Mouse (Mus musculus) layer of hippocampus, adult 2 months (tissue): Measurements from ENCODE around the gene Espn. TPM values are rescaled to one million over a fixed set of nuclear protein-coding genes. Genes with fewer than 3 reads are reported as not detected.

ENCODE experiments used
- DNase-seq, 2 experiments: peaks; one replicate each; pipeline ENCODE4 v3.0.0; 2022; ENCODE audit warnings: low spot score in 2 of 2
- H3K27ac ChIP-seq: fragments of 200-600 bp; 2 replicates; pipeline ENCODE4 v1.8.1; 2022
- H3K4me3 ChIP-seq: fragments of 200-600 bp; 2 replicates; pipeline ENCODE4 v1.8.1; 2022; ENCODE audit warnings: mild to moderate bottlenecking
- CTCF ChIP-seq: fragments of 200-600 bp; conservative IDR thresholded peaks from 2 replicates; pipeline ENCODE4 v1.8.1; 2022; ENCODE audit warnings: antibody characterized with exemption, mild to moderate bottlenecking, moderate library complexity
- total RNA-seq, 2 experiments: library from RNA; stranded (reverse); gene quantifications; 2 replicates each; pipeline ENCODE4 v1.2.3; 2021

Espn gene
- total RNA-seq, 2 experiments from 2014 or later = 1.2 to 1.9 TPM

DNA sequence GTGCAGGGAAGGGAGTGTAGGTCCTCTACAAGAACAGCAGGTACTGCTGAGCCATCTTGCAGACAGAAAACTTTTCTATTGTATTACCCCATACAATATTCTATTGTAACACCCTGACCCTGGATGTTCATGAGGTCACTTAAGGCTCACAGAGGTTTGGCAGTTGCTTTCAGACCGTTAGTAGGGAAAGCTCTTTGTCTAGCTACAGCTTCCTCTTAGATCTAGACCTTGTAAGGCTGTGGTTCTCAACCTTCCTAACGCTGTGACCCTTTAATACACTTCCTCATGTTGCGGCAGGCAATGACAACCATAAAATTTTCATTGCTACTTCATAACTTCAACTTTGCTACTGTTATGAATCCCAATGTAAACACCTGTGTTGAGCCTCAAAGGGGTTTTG is 24.5 kb upstream of the Espn start:
- no peak for TF ChIP-seq CTCF
- DNase-seq = no peak
- no peak overlapping the region; the same call in 1 of the 2 replicates for H3K27ac ChIP-seq
- no peak overlapping the region for H3K4me3 ChIP-seq

DNA sequence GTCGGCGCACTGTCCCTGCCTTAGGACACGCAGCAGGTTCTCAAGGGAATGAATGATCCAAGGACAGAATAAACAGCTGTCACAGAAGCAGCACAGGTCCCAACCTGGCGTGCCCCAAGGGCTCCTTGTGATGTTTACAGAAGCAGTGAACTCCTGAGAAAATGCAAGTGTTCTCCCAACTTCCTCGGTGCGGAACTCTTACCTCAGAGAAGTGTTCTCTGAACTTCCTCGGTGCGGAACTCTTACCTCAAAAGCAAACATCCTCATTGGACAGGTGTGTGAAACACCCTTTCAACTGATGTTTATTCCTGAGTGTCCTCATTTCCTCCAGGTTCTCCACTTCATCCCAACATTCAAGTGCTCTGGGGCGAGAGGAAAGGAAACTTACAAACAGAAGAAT is 21.8 kb upstream of the Espn start:
- Histone ChIP-seq H3K4me3 (no peak overlapping the region), H3K27ac (no peak overlapping the region)
- no peak for TF ChIP-seq CTCF
- no peak for DNase-seq

DNA sequence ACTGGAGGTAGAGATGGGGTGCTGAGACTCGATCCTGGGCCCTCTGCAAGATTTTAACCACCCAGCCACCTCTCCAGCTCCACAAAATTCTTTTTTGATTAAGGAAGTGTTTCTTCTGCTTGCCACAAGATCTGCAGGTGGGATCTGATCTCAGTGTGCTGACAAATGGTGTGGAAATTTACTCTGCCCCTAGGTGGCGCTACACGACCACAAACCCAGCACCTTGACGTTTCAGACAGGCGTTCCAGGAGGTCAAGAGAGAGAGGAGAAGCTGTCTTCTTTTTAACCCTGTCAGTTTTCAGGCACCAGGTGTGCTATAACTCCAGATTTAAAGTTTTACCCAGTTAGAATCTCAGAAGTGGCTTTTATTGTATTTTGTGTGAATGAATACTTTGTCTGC is 20.9 kb upstream of the Espn start:
- peak; percentile 95 for TF ChIP-seq CTCF
- Histone ChIP-seq H3K27ac (no peak overlapping the region), H3K4me3 (no peak overlapping the region)
- DNase-seq = peak; percentile 79 to 86

DNA sequence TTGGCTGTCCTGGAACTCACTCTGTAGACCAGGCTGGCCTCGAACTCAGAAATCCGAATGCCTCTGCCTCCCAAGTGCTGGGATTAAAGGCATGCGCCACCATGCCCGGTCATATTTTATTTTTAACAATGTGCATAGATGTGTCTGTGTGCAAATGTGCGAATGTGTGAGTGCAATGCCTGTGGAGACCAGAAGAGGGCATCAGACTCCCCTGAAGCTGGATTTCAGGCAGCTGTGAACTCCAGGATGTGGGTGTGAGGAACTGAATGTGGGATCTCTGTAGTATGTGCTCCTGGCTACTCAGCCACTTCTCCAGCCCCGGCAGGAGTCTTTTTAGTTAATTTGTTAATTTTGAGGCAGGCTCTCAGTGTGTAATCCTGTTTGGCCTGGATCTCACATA is 19.4 kb upstream of the Espn start:
- Histone ChIP-seq H3K27ac (no peak overlapping the region), H3K4me3 (no peak overlapping the region)
- peak; percentile 45 for TF ChIP-seq CTCF
- no peak for DNase-seq

DNA sequence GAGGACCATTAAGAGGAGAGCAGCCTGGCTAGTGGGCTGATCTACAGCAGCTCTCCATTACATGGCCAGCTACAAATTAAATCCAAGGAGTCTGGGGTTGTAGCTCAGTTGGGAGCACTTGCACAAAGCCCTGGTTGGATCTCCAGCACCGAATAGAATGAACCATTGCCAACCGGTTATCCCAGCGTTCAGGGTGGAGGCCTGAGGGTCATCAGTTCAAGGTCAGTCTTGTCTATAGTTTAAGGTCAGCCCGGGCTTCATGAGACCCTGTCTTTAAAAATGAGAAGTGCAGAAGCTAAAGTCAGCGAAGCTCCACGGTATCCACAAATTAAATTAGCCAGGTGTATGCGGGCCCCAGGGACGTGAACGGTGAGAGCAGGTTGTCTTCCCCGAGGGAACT is 18.1 kb upstream of the Espn start:
- DNase-seq = no peak
- Histone ChIP-seq H3K27ac (no peak overlapping the region), H3K4me3 (no peak overlapping the region)
- TF ChIP-seq CTCF = no peak

DNA sequence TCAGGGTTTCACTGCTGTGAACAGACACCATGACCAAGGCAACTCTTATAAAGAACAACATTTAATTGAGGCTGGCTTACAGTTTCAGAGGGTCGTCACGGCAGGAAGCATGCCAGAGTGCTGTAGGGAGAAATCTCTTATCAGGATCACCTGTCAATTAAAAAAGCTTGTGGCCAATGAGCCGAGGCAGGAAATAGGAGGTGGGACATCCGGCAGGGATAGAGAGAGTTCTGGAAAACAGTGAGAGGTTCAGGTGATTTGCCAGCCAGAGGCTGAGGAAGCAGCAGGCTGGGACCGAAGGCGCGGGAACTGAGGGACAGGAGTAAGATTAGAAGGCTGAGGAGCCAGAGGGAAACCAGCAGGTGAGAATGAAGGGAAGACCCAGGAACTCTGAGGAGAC is 16.9 kb upstream of the Espn start:
- H3K4me3 ChIP-seq = no peak overlapping the region
- no peak for TF ChIP-seq CTCF
- no peak for DNase-seq
- H3K27ac ChIP-seq = no peak overlapping the region

DNA sequence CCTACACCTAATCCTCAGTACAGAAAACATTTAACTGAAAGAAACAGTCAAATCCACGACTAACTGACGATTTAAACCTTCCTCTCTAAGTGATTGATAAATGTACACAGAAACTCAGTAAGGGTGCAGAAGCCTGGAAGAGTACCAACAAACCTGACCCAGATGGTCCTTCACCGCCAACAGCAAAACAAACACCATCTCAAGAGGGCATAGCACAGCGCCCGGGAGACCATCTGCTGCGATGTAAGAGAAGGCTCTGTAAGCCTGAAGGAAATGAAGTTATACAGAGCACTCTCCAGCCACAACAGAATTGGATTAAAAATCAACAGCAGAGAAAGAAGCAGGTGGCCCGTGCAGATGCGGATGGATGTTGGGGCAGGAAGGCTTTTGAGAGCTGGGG is 15.9 kb upstream of the Espn start:
- DNase-seq = no peak
- no peak overlapping the region for H3K27ac ChIP-seq
- no peak for TF ChIP-seq CTCF
- no peak overlapping the region for H3K4me3 ChIP-seq

DNA sequence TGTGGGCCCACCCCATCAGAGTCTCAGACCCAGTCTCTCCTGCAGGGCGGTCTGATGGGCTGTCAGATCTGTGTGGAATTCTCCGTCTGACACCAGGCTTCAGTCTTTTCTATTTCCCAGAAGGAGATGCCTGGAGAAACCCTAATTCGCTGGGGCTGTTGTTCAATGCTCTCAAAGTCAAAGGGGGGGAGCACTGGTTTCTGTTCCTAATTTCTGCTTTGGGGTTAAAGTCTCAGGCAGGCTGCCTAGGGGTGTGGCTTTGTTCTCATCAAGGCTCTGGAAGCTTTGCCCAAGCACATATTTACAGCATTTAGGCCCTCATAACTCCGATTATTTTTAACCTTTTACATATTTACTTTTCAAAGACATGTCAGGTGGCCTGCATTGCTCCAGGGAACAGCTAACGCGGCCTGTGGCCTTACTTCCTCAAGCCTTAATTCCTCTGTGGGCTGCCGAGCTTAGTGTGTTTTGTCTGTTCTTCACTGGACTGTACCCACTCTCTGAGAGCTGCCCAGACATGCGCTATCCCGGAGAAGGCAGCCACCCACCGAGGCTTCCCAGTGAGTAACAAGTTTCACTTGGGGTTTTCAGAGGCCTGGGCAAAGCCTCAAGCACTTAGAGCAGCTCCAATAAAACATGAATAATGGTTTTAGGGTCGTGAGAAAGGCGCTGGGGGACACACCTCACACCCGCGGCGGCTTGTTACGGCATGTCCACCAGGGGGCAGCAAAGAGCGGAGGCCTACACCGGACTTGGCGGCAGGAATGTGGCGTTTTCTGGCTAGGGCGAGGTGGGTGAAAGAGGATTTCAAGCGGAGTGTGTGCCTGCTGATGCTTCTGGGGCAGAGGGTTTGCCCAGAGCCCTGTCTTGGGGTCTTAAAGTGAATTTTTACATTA is 13.1 kb upstream of the Espn start:
- peak; percentile 37 to 67 for DNase-seq
- peak; percentile 98 for TF ChIP-seq CTCF
- Histone ChIP-seq H3K4me3 (no peak overlapping the region), H3K27ac (no peak overlapping the region)

DNA sequence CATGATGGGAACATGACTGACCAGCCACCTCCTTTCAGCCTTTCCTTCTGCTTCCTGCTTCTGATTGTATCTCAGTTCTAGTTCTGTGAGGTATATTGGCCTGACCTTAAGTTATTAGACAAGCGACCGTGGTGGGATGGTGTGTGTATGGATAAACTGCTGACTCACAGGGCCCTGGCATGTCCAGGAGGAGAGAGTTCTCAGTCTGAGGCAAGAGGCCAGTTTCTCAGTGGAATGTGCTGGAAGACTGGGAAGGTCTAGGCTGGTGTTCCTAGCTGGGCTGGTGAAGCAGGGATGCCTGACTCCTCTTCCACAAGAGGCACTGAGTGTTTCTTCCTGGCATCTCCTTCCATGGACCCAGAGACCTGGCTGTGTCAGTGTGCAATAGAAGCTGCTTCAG is 10.6 kb upstream of the Espn start:
- Histone ChIP-seq H3K4me3 (no peak overlapping the region), H3K27ac (no peak overlapping the region)
- no peak for TF ChIP-seq CTCF
- DNase-seq = no peak

DNA sequence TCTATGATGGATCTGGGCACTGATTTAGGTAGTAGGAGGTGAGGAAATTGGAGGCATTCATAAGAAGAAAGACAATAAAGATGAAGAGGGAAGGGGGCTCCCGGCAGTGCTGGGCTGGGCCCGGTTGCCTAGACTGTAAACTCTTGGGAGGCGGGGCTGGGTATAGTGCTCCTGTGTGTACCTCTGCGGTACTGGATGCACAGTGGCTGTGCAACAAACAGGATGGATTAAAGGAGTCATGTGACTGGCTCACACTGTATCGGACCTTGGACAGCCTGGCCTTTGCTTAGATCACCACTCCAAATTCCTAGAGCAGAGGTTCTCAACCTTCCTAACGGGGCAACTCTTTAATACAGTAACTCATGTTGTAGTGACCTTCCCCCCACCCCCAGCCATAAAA is 9.4 kb upstream of the Espn start:
- Histone ChIP-seq H3K27ac (no peak overlapping the region), H3K4me3 (no peak overlapping the region)
- TF ChIP-seq CTCF = no peak
- DNase-seq = no peak

DNA sequence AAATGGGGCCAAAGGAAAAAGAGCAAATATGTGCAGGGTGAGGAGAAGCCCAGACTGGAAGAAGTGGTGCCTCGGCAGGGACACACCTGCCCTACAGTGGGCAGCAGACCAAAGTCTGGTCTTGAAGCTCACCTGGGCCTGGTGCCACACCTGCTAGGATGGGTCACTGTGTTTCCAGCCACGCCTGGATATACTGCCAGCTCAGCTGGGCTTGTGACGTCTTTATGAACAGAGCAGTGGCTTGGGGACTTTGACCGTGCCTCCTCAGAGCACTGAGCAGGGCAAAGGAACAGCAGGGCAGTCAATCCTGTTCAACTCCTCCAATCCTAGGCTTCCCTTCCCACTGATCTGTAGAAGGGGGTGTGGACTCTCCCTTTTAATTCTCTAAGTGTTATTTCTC is 8.6 kb upstream of the Espn start:
- Histone ChIP-seq H3K27ac (no peak overlapping the region), H3K4me3 (no peak overlapping the region)
- no peak for TF ChIP-seq CTCF
- DNase-seq = no peak

DNA sequence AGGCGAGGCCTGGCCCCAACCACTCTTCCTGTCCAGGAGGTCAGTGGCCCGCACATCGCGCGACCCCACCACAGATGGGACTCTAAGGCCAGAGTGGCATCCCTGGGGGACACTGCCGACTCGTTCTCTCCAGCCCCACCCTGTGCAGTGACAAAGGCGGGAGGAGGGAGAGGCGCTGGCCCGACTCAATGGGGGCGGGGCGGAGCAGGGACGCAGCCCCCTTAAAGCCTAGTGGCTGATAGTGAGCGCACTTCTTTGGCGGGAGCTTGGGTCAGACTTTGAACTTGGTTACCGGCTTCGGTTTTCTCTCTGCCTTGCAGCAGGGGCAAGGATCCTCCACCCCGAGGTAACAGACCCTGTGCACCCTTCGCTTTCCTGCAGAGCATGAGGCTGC is 7.1 kb upstream of the Espn start:
- H3K4me3 ChIP-seq = no peak overlapping the region; the same call in 1 of the 2 replicates
- TF ChIP-seq CTCF = no peak
- DNase-seq = no peak
- H3K27ac ChIP-seq = no peak overlapping the region

DNA sequence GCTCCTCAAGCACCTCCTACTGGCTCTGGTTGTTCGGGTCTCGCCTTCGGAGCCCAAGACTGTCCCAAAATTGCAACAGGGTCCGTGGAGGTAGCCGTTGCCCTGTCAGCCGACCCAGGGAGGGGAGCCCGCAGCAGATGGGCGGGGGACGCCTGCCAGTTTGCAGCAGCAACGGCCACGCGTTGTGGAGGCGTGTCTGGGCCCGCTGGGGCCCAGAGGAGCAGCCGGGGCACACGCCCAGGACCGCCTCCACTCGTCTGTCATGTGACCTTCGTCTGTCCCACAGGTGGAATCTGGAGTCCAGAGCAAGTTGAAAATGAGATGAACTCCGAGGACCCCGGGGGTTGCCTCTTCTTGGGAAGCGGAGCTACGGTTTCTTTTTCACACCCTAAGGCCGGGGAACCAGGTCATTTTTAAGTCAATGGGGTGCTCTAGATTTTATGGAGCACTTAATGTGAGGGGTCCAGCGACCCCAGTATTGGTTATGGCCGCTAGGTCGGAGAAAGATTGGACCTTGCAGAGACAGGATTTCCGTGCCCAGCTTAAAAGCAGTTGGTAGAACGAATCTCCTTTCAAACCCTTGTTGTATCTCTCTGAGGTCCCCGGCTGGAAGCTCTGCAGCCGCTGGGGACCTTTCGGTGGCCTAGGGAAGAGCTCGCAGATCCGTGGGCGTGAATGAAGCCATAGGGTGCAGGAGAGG is 6.6 kb upstream of the Espn start, which contains the start of gene Hes2:
Gene Hes2, plus strand, starts transcription at position 283 of the 700 bp plus-strand sequence.
- no peak for TF ChIP-seq CTCF
- H3K27ac ChIP-seq = no peak within 1 kb of the TSS
- H3K4me3 ChIP-seq = no peak within 1 kb of the TSS; the same call in 1 of the 2 replicates
- no peak for DNase-seq
